Mouse (Mus musculus) cerebellum, adult 2 months (tissue): ENCODE results near the gene Gstm4.

Experiments used
- CTCF ChIP-seq: fragments of 200-500 bp; IDR thresholded peaks from 2 replicates; pipeline ENCODE4 v1.5.1; 2011; ENCODE audit warnings: low read depth, mild to moderate bottlenecking, control low read depth, low read length, moderate library complexity, borderline replicate concordance; ENCODE audit not compliant: insufficient read depth
- POLR2A ChIP-seq: fragments of 200-500 bp; IDR thresholded peaks from 2 replicates; pipeline ENCODE4 v1.6.1; 2011; ENCODE audit warnings: low read length, control low read depth, borderline replicate concordance; ENCODE audit not compliant: insufficient read depth

DNA sequence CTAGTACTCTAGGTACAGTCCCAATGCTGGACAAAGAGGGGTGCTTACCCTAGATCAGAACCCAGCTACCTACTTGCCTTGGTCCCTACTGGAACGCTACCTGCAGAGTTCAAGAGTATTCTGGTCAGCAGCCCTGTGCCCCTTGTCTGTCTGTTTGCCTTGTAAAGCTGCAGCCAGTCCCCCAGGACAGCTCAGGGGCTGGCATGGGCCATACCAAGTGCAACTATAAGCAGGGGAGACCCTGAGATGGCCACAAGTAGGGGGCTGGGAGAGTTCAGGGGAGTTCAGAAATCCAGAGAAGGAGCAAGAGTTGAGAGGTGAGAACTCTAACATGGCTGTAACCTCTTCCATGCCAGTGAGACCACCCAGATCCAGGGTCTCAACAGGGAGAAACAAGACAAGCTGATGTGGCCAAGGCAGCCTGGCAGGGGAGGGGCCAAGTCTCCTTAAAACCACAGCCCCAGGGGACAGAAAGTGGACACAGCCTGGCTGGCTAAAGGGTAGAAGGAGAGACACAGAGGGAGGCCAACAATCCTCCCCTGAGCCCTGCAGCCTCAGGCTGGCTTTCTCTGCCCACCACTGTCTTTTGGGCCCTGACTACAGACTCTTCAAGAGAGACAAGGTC, 37.7 kb upstream of the Gstm4 start:
- TF ChIP-seq CTCF (no peak), POLR2A (no peak)
